Comparison of ENCODE assay signal across 16 mouse cellular contexts in the genomic region with DNA sequence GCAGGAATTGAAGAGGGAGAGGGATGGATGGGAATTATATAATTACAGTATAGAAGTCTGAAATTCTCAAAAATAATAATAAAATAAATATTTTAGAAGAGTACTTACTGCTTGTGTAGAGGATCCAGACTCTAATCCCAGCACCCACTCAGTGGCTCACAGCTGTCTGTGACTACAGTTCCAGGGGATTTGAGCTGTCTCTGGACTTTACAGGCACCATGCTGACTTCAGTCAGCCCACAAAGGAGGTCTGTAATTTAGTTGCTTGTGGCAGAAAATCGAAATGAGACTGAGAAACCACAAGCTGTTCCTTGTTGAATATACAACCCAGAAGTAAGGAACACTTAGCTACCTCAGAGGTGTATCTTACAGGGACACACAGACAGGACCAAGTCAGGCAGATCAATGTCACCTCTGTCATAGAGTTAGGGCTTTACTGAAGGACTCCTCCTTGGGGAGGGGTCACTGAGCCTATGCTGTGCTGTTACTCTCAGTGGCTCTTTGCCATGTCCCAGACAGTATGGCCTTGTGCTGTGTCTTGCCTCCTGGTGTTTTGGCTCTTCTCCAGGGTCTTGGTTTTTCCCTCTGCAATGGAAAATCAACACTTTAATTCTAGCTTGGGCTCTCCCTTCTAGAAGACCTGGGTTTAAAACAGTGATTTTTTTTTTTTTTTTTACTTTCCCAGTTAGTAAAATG. TPM values are rescaled to one million over a fixed set of nuclear protein-coding genes. Genes with fewer than 3 reads are reported as not detected.
DNase-seq lines count a peak whose midpoint lies in the region; ATAC-seq lines count a peak whose summit lies in the region.
"Had no signal": no experiment of that assay in that cellular context is flagged by ENCODE, and none has a peak within 500 bp of the region (broad histone marks: within the 10 kb centered on the region; RNA-seq: fewer than 3 reads in every experiment).

No protein-coding gene starts in this region.

- H3K27me3 ChIP-seq in embryonic facial prominence, embryonic 12.5 days = no peaks in the 10 kb centered on the region
- no peaks in the 10 kb centered on the region for H3K27me3 ChIP-seq in embryonic facial prominence, embryonic 10.5 days (replicated peaks; ENCODE audit: low read depth, poor library complexity, severe bottlenecking)
- no peaks in the 10 kb centered on the region for H3K27me3 ChIP-seq in lung, embryonic 15.5 days
- H3K27me3 ChIP-seq in hindbrain, embryonic 16.5 days (replicated peaks; ENCODE audit: control insufficient read depth, insufficient read depth, low read length) = no peaks in the 10 kb centered on the region
- H3K27me3 ChIP-seq: forebrain, embryonic 15.5 days; liver, embryonic 15.5 days; stomach, embryonic 15.5 days had no signal

- H3K4me2 ChIP-seq in embryonic facial prominence, embryonic 12.5 days (replicated peaks) = no peak overlapping the region
- H3K4me2 ChIP-seq in lung, embryonic 15.5 days = no peak overlapping the region
- H3K4me2 ChIP-seq in hindbrain, embryonic 16.5 days (ENCODE audit: low read length) = no peak overlapping the region
- H3K4me2 ChIP-seq: forebrain, embryonic 15.5 days; liver, embryonic 15.5 days; stomach, embryonic 15.5 days had no signal

- no peak for DNase-seq in embryonic facial prominence, embryonic 10.5 days (ENCODE audit: low spot score)
- DNase-seq in lung, postnatal 36 days = no peak
- peak; percentile 50 for DNase-seq in MN1 (ENCODE audit: low spot score)
- DNase-seq in urinary bladder, adult 2 months (ENCODE audit: low spot score) = no peak
- no peak for DNase-seq in urinary bladder, postnatal 25 days (ENCODE audit: low spot score)
- DNase-seq: embryo, embryonic 11 days; heart, adult 18-20 months; right cerebral cortex, adult 18-20 months had no signal

- no peak overlapping the region for H3K9ac ChIP-seq in embryonic facial prominence, embryonic 12.5 days
- H3K9ac ChIP-seq in lung, embryonic 15.5 days = no peak overlapping the region
- H3K9ac ChIP-seq in hindbrain, embryonic 16.5 days (ENCODE audit: low read depth, low read length) = no peak overlapping the region
- H3K9ac ChIP-seq: forebrain, embryonic 15.5 days; liver, embryonic 15.5 days; stomach, embryonic 15.5 days had no signal

- H3K4me1 ChIP-seq in embryonic facial prominence, embryonic 12.5 days = 0 out of 2 replicates have a peak, but pooled peaks cover 3% of the 10 kb centered on the region
- no peaks in the 10 kb centered on the region for H3K4me1 ChIP-seq in embryonic facial prominence, embryonic 10.5 days
- H3K4me1 ChIP-seq in lung, embryonic 15.5 days = no peaks in the 10 kb centered on the region; the same call in 1 of the 2 replicates
- H3K4me1 ChIP-seq in hindbrain, embryonic 16.5 days (ENCODE audit: control insufficient read depth, insufficient read depth, low read depth, low read length) = no peaks in the 10 kb centered on the region
- H3K4me1 ChIP-seq: forebrain, embryonic 15.5 days; stomach, embryonic 15.5 days had no signal

- 0 out of 2 replicates have a peak overlapping the region, but pooled peaks have one; percentile 37 for H3K27ac ChIP-seq in embryonic facial prominence, embryonic 12.5 days
- H3K27ac ChIP-seq in embryonic facial prominence, embryonic 10.5 days (replicated peaks) = no peak overlapping the region
- peak overlapping the region; percentile 27; the same call in 1 of the 2 replicates for H3K27ac ChIP-seq in lung, embryonic 15.5 days
- no peak overlapping the region for H3K27ac ChIP-seq in hindbrain, embryonic 16.5 days (ENCODE audit: low read depth, low read length)
- H3K27ac ChIP-seq: forebrain, embryonic 15.5 days; liver, embryonic 15.5 days; stomach, embryonic 15.5 days had no signal

- no peak for ATAC-seq in embryonic facial prominence, embryonic 12.5 days (ENCODE audit: insufficient number of reproducible peaks, insufficient read depth, low FRiP score, low TSS enrichment)
- ATAC-seq in lung, embryonic 15.5 days (ENCODE audit: borderline replicate concordance, extremely low read depth, low FRiP score, low TSS enrichment) = peak; percentile 81
- ATAC-seq in hindbrain, embryonic 16.5 days = peak; percentile 92
- ATAC-seq: activated CD4-positive, CD25-positive, alpha-beta regulatory T cell, adult 4 months; forebrain, embryonic 15.5 days had no signal

- no peaks in the 10 kb centered on the region for H3K9me3 ChIP-seq in embryonic facial prominence, embryonic 12.5 days
- H3K9me3 ChIP-seq in embryonic facial prominence, embryonic 10.5 days = no peaks in the 10 kb centered on the region
- H3K9me3 ChIP-seq in lung, embryonic 15.5 days = no peaks in the 10 kb centered on the region
- H3K9me3 ChIP-seq in hindbrain, embryonic 16.5 days (ENCODE audit: control insufficient read depth, low read length) = no peaks in the 10 kb centered on the region; the same call in 1 of the 2 replicates
- H3K9me3 ChIP-seq: forebrain, embryonic 15.5 days; G1E; liver, embryonic 15.5 days; stomach, embryonic 15.5 days had no signal

- no peak overlapping the region for H3K4me3 ChIP-seq in embryonic facial prominence, embryonic 12.5 days
- no peak overlapping the region for H3K4me3 ChIP-seq in embryonic facial prominence, embryonic 10.5 days
- no peak overlapping the region for H3K4me3 ChIP-seq in lung, embryonic 15.5 days
- H3K4me3 ChIP-seq in hindbrain, embryonic 16.5 days (ENCODE audit: low read length) = no peak overlapping the region
- H3K4me3 ChIP-seq: forebrain, embryonic 15.5 days; liver, embryonic 15.5 days; stomach, embryonic 15.5 days had no signal

- 40% methylated on average over 1 of the region's 1 CpGs for WGBS in embryonic facial prominence, embryonic 12.5 days
- WGBS in embryonic facial prominence, embryonic 10.5 days = 56% methylated on average over 1 of the region's 1 CpGs
- 33% methylated on average over 1 of the region's 1 CpGs for WGBS in lung, embryonic 15.5 days
- WGBS in hindbrain, embryonic 16.5 days = 35% methylated on average over 1 of the region's 1 CpGs

- H3K36me3 ChIP-seq in embryonic facial prominence, embryonic 12.5 days = no peaks in the 10 kb centered on the region
- no peaks in the 10 kb centered on the region for H3K36me3 ChIP-seq in embryonic facial prominence, embryonic 10.5 days (replicated peaks)
- H3K36me3 ChIP-seq in lung, embryonic 15.5 days = no peaks in the 10 kb centered on the region
- H3K36me3 ChIP-seq in hindbrain, embryonic 16.5 days (ENCODE audit: control insufficient read depth, insufficient read depth, low read length) = no peaks in the 10 kb centered on the region
- H3K36me3 ChIP-seq: forebrain, embryonic 15.5 days; G1E; liver, embryonic 15.5 days; stomach, embryonic 15.5 days had no signal

RNA-seq across cellular contexts. Expression of a gene that starts 29.5 kb away (rescaled TPM):
- 0.19 and 0.55 TPM in 2 replicates for polyA plus RNA-seq in embryonic facial prominence, embryonic 12.5 days (2016; fragmentation: Nextera tagmentation; extraction: Ambion mirVana)
- polyA plus RNA-seq in embryonic facial prominence, embryonic 10.5 days (2016; fragmentation: Nextera tagmentation; extraction: Ambion mirVana) = not detected in 2 replicates
- polyA plus RNA-seq in lung, embryonic 15.5 days (2015; fragmentation: Nextera tagmentation; extraction: Ambion mirVana) = 1.1 and 3.7 TPM in 2 replicates
- polyA plus RNA-seq in hindbrain, embryonic 16.5 days (2015; fragmentation: Nextera tagmentation; extraction: Ambion mirVana) = 0.55 and 0.68 TPM in 2 replicates
- 12.4 and 13.1 TPM in 2 replicates for polyA plus RNA-seq in urinary bladder, adult 2 months (2012; rRNA removed)
- polyA plus RNA-seq: activated CD4-positive, CD25-positive, alpha-beta regulatory T cell, adult 4 months; forebrain, embryonic 15.5 days; G1E had no signal

RNA-seq across cellular contexts. Expression of a gene that starts 47.1 kb away (rescaled TPM):
- 138 and 144 TPM in 2 replicates for polyA plus RNA-seq in embryonic facial prominence, embryonic 12.5 days (2016; fragmentation: Nextera tagmentation; extraction: Ambion mirVana)
- polyA plus RNA-seq in embryonic facial prominence, embryonic 10.5 days (2016; fragmentation: Nextera tagmentation; extraction: Ambion mirVana) = 67.1 and 88.8 TPM in 2 replicates
- 129 and 133 TPM in 2 replicates for polyA plus RNA-seq in lung, embryonic 15.5 days (2015; fragmentation: Nextera tagmentation; extraction: Ambion mirVana)
- polyA plus RNA-seq in hindbrain, embryonic 16.5 days (2015; fragmentation: Nextera tagmentation; extraction: Ambion mirVana) = 28.6 and 30.1 TPM in 2 replicates
- 290 and 374 TPM in 2 replicates for polyA plus RNA-seq in urinary bladder, adult 2 months (2012; rRNA removed)

RNA-seq across cellular contexts. Expression of a gene that starts 59.3 kb away (rescaled TPM):
- polyA plus RNA-seq in embryonic facial prominence, embryonic 12.5 days (2016; fragmentation: Nextera tagmentation; extraction: Ambion mirVana) = 0.23 and 0.28 TPM in 2 replicates
- polyA plus RNA-seq in embryonic facial prominence, embryonic 10.5 days (2016; fragmentation: Nextera tagmentation; extraction: Ambion mirVana) = 0.33 and 0.36 TPM in 2 replicates
- polyA plus RNA-seq in lung, embryonic 15.5 days (2015; fragmentation: Nextera tagmentation; extraction: Ambion mirVana) = 0.31 and 0.32 TPM in 2 replicates
- polyA plus RNA-seq in hindbrain, embryonic 16.5 days (2015; fragmentation: Nextera tagmentation; extraction: Ambion mirVana) = 0.89 and 0.95 TPM in 2 replicates
- polyA plus RNA-seq in urinary bladder, adult 2 months (2012; rRNA removed) = 29.3 and 33.6 TPM in 2 replicates
- polyA plus RNA-seq: activated CD4-positive, CD25-positive, alpha-beta regulatory T cell, adult 4 months; G1E had no signal

Comparison
In these comparisons a context has a peak if more than half of its experiments do, and no peak if none do; other contexts are left out.
1. H3K27ac ChIP-seq: peak in embryonic facial prominence, embryonic 12.5 days (single experiment) and lung, embryonic 15.5 days (single experiment); none in embryonic facial prominence, embryonic 10.5 days (single experiment) and hindbrain, embryonic 16.5 days (single experiment).
2. RNA of a gene that starts 59.3 kb away (polyA plus RNA-seq): 29.3 to 33.6 TPM in urinary bladder, adult 2 months; 0.89 to 0.95 TPM in hindbrain, embryonic 16.5 days, 0.33 to 0.36 TPM in embryonic facial prominence, embryonic 10.5 days, 0.31 to 0.32 TPM in lung, embryonic 15.5 days and 0.23 to 0.28 TPM in embryonic facial prominence, embryonic 12.5 days; every median in the first group is over 10 times any median in the second.